In the genomic region with DNA sequence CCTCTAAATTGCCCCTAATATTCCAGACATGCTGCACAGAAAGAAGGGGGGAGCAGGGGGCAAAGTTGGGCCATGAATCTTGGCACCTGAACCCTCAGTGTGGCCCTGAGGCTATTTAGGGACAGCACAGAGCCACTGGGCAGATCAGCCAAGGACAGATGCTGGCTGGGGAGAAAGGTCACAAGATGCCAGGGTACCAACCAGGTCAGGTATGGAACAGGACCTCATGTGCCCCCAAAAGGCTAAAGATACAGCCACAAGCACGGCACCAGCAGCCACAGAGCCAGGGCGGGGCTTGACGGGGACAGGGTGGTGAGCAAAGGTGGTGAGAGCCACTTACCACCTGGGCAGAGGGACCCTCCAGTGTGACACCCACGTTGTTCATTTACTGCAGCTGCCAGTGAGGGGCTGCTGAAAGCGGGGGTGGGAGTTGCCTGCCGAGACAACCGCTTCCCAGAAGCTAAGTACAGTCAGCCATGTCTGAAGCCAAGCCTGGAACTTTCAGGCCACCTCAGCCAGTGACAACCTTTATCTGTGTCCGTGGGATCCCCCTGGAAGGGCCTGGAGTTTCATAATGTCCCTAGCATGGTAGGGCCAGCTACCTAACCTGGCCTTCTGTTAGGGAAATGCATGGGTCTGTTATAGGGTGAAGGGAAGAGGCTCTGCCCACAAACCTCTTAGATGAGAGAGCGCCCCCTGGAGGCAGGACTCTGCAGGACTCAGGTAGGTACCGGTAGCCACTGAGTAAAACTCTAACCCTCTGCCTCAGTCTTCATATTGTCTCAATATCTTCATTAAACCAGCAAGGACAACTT, we compare ENCODE assay signal across 8 mouse cellular contexts. TPM values are rescaled to one million over a fixed set of nuclear protein-coding genes. Genes with fewer than 3 reads are reported as not detected.
DNase-seq lines count a peak whose midpoint lies in the region; ATAC-seq and TF ChIP-seq lines count a peak whose summit lies in the region.

No protein-coding gene starts in this region.

- peak; percentile 73 for TF ChIP-seq CTCF in liver, postnatal 0 days (IDR thresholded peaks at IDR 0.05; ENCODE audit: low read depth)

- WGBS in kidney, embryonic 14.5 days, result 60% methylated on average over 10 of the region's 10 CpGs
- 48% methylated on average over 10 of the region's 10 CpGs for WGBS in liver, postnatal 0 days (ENCODE audit: insufficient replicate concordance)

- 0 out of 2 replicates have a peak, but pooled peaks have one; percentile 40 for ATAC-seq in erythroid progenitor cell, adult 5-6 weeks (replicated peaks; ENCODE audit: low FRiP score, poor library complexity, severe bottlenecking)
- no peak; the same call in 1 of the 2 replicates for ATAC-seq in kidney, embryonic 14.5 days (ENCODE audit: low FRiP score, low TSS enrichment)
- no peak; the same call in 1 of the 2 replicates for ATAC-seq in liver, postnatal 0 days

- H3K36me3 ChIP-seq in kidney, embryonic 14.5 days (ENCODE audit: control insufficient read depth, insufficient read depth, low read length), result no peaks in the 10 kb centered on the region
- H3K36me3 ChIP-seq in liver, postnatal 0 days (replicated peaks; ENCODE audit: insufficient read depth, low read length), result no peaks in the 10 kb centered on the region

- H3K27ac ChIP-seq in kidney, embryonic 14.5 days (ENCODE audit: low read depth, low read length), result no peak overlapping the region
- no peak overlapping the region for H3K27ac ChIP-seq in liver, postnatal 0 days (ENCODE audit: low read depth)

- no peaks in the 10 kb centered on the region for H3K27me3 ChIP-seq in kidney, embryonic 14.5 days (ENCODE audit: control insufficient read depth, insufficient read depth, low read length)
- H3K27me3 ChIP-seq in liver, postnatal 0 days (ENCODE audit: insufficient read depth, low read length), result no peaks in the 10 kb centered on the region

- H3K4me3 ChIP-seq in kidney, embryonic 14.5 days (ENCODE audit: low read length), result no peak overlapping the region
- no peak overlapping the region for H3K4me3 ChIP-seq in liver, postnatal 0 days (ENCODE audit: low read depth, low read length)

- 0 out of 2 replicates have a peak overlapping the region, but pooled peaks have one; percentile 18 for H3K9ac ChIP-seq in kidney, embryonic 14.5 days (ENCODE audit: low read depth, low read length)
- no peak overlapping the region for H3K9ac ChIP-seq in liver, postnatal 0 days (replicated peaks)

- 0 out of 2 replicates have a peak, but pooled peaks cover 6% of the 10 kb centered on the region for H3K4me1 ChIP-seq in kidney, embryonic 14.5 days (ENCODE audit: control insufficient read depth, insufficient read depth, low read length)
- peaks cover 11% of the 10 kb centered on the region for H3K4me1 ChIP-seq in liver, postnatal 0 days (ENCODE audit: insufficient read depth)

- DNase-seq in ovary, postnatal 10 days (ENCODE audit: low spot score), result peak; percentile 21
- no peak for DNase-seq in ovary, adult 18-20 months (ENCODE audit: low spot score)
- DNase-seq in brain, adult 2 months (ENCODE audit: low read depth, low spot score), result peak; percentile 75
- peak; percentile 78 for DNase-seq in liver, postnatal 0 days
- peak; percentile 38 for DNase-seq in right cerebral cortex, postnatal 25 days
- DNase-seq in urinary bladder, postnatal 36 days (ENCODE audit: low spot score in 2 of 2), result peak; percentile 42 to 63

- no peak for TF ChIP-seq EP300 in liver, postnatal 0 days (IDR thresholded peaks at IDR 0.05; ENCODE audit: low read depth)

- H3K4me2 ChIP-seq in kidney, embryonic 14.5 days (replicated peaks; ENCODE audit: low read depth, low read length), result no peak overlapping the region
- no peak overlapping the region for H3K4me2 ChIP-seq in liver, postnatal 0 days (ENCODE audit: low read depth, low read length)

- H3K9me3 ChIP-seq in kidney, embryonic 14.5 days (ENCODE audit: control insufficient read depth, low read length), result no peaks in the 10 kb centered on the region
- no peaks in the 10 kb centered on the region for H3K9me3 ChIP-seq in liver, postnatal 0 days (ENCODE audit: low read length)

RNA-seq across cellular contexts. Expression of gene Cux2, which starts 50.7 kb away (rescaled TPM):
- not detected in 2 replicates for total RNA-seq in erythroid progenitor cell, adult 5-6 weeks (2015; ENCODE audit: low replicate concordance)
- total RNA-seq in erythroid progenitor cell, adult 5-6 weeks (2017; ENCODE audit: low replicate concordance), result not detected in 2 replicates
- 12.9 and 15.1 TPM in 2 replicates for polyA plus RNA-seq in kidney, embryonic 14.5 days (2014; fragmentation: Nextera tagmentation; extraction: Ambion mirVana)
- polyA plus RNA-seq in liver, postnatal 0 days (2015; fragmentation: Nextera tagmentation; extraction: Ambion mirVana), result 3.5 and 3.6 TPM in 2 replicates
